Mouse (Mus musculus): ENCODE data around the gene Gm11273. TPM values are rescaled to one million over a fixed set of nuclear protein-coding genes. Genes with fewer than 3 reads are reported as not detected.

Gene Gm11273
- polyA plus RNA-seq (2012; rRNA removed), result 17.8 and 21.1 TPM in 2 replicates

DNA sequence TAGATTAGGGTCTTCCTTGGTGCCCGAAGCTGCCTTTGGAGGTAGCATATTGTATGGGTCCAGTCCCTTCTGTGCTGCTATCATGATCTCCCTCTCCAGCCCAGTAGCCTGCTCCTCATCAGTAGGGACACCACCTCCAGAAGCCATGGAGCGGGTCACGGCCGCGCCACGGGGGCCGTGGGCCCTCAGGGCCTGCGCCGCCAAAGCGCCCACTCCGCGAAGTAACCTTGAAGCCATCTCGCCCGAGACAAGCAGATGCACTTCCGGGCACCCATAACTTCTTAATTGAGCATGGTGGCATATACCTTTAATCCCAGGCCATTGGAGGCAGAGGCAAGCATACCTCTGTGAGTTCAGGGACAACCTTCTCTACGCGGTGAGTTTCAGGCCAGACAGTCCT is at the start of gene Gm11273:
Gm11273 (minus strand) TSS at position 237 of the 400 bp plus-strand sequence.

DNA sequence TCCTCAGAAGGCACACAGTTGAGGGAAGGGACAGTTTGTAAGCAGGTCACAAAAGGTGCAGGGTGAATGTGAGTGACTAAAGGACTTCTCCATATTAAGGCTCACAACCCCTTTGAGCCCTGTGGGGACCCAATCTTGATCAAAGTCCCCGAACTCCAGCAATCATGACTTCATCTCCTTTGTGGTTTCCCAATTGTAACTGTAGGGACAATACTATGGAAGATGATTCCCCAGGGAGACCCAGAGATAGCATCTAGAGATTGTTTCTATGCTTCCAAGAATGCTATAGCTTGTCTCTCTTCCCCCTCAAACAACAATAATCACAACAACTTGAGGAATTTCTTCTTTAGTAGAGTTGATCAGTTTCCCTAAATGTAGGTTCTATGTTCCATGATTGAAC is 41.5 kb upstream of the Gm11273 start, which contains the start of gene Olfr1366:
Olfr1366 (minus strand) TSS at position 101 of the 400 bp plus-strand sequence.

DNA sequence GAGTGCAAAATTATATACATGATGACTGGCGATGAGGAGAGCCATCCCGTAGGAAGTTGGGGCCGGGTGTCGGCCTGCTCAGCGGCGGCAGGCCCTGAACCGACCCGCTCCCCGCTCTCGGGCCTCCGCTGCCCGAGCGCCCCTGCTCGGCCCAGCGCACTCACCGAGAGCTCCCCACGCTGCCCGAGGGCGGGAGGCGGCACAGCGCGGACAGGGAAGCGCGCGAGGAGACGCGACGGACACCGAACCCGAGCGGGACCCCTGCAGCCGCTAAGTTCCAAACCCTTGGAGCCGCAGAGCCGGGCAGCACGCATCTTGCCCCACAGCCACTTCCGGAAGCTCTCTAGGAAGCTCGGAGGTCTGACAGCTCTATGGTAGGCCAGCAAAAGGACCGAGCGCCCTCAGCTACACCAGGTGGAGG is 29.6 kb upstream of the Gm11273 start, which contains the start of gene Zkscan8:
Zkscan8 (minus strand) TSS at position 340 of the 421 bp plus-strand sequence.

GRCm38 (mm10) chr13:21495080-21495479 is 6.1 kb downstream of the Gm11273 start, which contains the start of gene AK157302:
AK157302 (plus strand) TSS chr13:21495223.

GRCm38 (mm10) chr13:21478759-21479670 is 22.2 kb downstream of the Gm11273 start, which contains the start of the genes Zkscan4 and Gm10065:
Zkscan4 (plus strand) TSS chr13:21478907.
Gm10065 (minus strand) TSS chr13:21479441.

GRCm38 (mm10) chr13:21468061-21469019 is 32.9 kb downstream of the Gm11273 start, which contains the start of gene Nkapl:
Nkapl (minus strand) TSS chr13:21468509.

GRCm38 (mm10) chr13:21453449-21453848 is 47.8 kb downstream of the Gm11273 start, which contains the start of gene Zscan26:
Zscan26 (minus strand) TSS chr13:21453730.

Other genes starting within 250 kb of the Gm11273 start
- gene Gpx5, start 208.7 kb downstream of the Gm11273 start, polyA plus RNA-seq (2012; rRNA removed), result 3.3 TPM in 1 of 2 replicates, not detected in the other
- not detected in 2 replicates for gene Gpx6, start 189.3 kb downstream of the Gm11273 start, polyA plus RNA-seq (2012; rRNA removed)
- not detected in 2 replicates for gene Olfr1367, start 154.5 kb downstream of the Gm11273 start, polyA plus RNA-seq (2012; rRNA removed)
- gene Zscan12, start 138.6 kb downstream of the Gm11273 start, polyA plus RNA-seq (2012; rRNA removed), result 0.09 and 0.19 TPM in 2 replicates
- gene Zkscan3, start 98.7 kb downstream of the Gm11273 start, polyA plus RNA-seq (2012; rRNA removed), result 4.7 and 5.7 TPM in 2 replicates
- gene Pgbd1, start 60.4 kb downstream of the Gm11273 start, polyA plus RNA-seq (2012; rRNA removed), result 0.15 TPM in 1 of 2 replicates, not detected in the other
- gene Zscan26, start 47.7 kb downstream of the Gm11273 start, polyA plus RNA-seq (2012; rRNA removed), result 0.71 and 1.9 TPM in 2 replicates
- 0.08 and 0.15 TPM in 2 replicates for gene Nkapl, start 32.9 kb downstream of the Gm11273 start, polyA plus RNA-seq (2012; rRNA removed)
- 0.05 and 0.26 TPM in 2 replicates for gene Zkscan4, start 22.5 kb downstream of the Gm11273 start, polyA plus RNA-seq (2012; rRNA removed)
- gene Gm10065, start 22.0 kb downstream of the Gm11273 start, polyA plus RNA-seq (2012; rRNA removed), result not detected in 2 replicates
- not detected in 2 replicates for gene AK157302, start 6.2 kb downstream of the Gm11273 start, polyA plus RNA-seq (2012; rRNA removed)
- gene Zkscan8, start 29.7 kb upstream of the Gm11273 start, polyA plus RNA-seq (2012; rRNA removed), result 0.41 and 0.57 TPM in 2 replicates
- not detected in 2 replicates for gene Olfr1366, start 41.4 kb upstream of the Gm11273 start, polyA plus RNA-seq (2012; rRNA removed)
- not detected in 2 replicates for gene Olfr1535, start 58.5 kb upstream of the Gm11273 start, polyA plus RNA-seq (2012; rRNA removed)
- gene Olfr1364, start 80.3 kb upstream of the Gm11273 start, polyA plus RNA-seq (2012; rRNA removed), result not detected in 2 replicates
- not detected in 2 replicates for gene Olfr1362, start 112.6 kb upstream of the Gm11273 start, polyA plus RNA-seq (2012; rRNA removed)
- gene Olfr11, start 141.1 kb upstream of the Gm11273 start, polyA plus RNA-seq (2012; rRNA removed), result not detected in 2 replicates
- not detected in 2 replicates for gene Olfr1361, start 162.0 kb upstream of the Gm11273 start, polyA plus RNA-seq (2012; rRNA removed)
- gene Olfr1360, start 176.0 kb upstream of the Gm11273 start, polyA plus RNA-seq (2012; rRNA removed), result not detected in 2 replicates
- not detected in 2 replicates for gene Olfr1359, start 196.7 kb upstream of the Gm11273 start, polyA plus RNA-seq (2012; rRNA removed)
- gene Hist1h2bl, start 214.7 kb upstream of the Gm11273 start, polyA plus RNA-seq (2012; rRNA removed), result 2.0 and 2.3 TPM in 2 replicates
- 10.0 and 28.4 TPM in 2 replicates for gene Hist1h2ai, start 215.0 kb upstream of the Gm11273 start, polyA plus RNA-seq (2012; rRNA removed)
- gene Hist1h3h, start 216.2 kb upstream of the Gm11273 start, polyA plus RNA-seq (2012; rRNA removed), result 30.9 and 34.4 TPM in 2 replicates
- 0.27 and 2.2 TPM in 2 replicates for gene Hist1h2bm, start 220.6 kb upstream of the Gm11273 start, polyA plus RNA-seq (2012; rRNA removed)
- 1.6 and 2.1 TPM in 2 replicates for gene Hist1h4j, start 233.6 kb upstream of the Gm11273 start, polyA plus RNA-seq (2012; rRNA removed)
- gene Hist1h4k, start 249.1 kb upstream of the Gm11273 start, polyA plus RNA-seq (2012; rRNA removed), result 4.7 and 8.7 TPM in 2 replicates

All from stomach, adult 2 months (tissue).